Mouse (Mus musculus): ENCODE measurements around the gene Syt17. TPM values are rescaled to one million over a fixed set of nuclear protein-coding genes. Genes with fewer than 3 reads are reported as not detected.
"Not testable (repeated sequence)": the region's sequence is repeated elsewhere in the genome, so short reads cannot be mapped to it uniquely, and the experiment has no call there.

The Syt17 gene
- polyA plus RNA-seq, 1 experiment from 2014 or later: 1.2 TPM

- WGBS: 41% methylated on average over 6 of the region's 6 CpGs
- H3K4me1 ChIP-seq: peaks cover 18% of the 10 kb centered on the region
- no peak overlapping the region for H3K4me2 ChIP-seq
- H3K9me3 ChIP-seq: no peaks in the 10 kb centered on the region
- ATAC-seq (ENCODE audit: insufficient number of reproducible peaks, low FRiP score, low TSS enrichment, low read depth): no peak
- no peaks in the 10 kb centered on the region for H3K27me3 ChIP-seq
- H3K36me3 ChIP-seq: no peaks in the 10 kb centered on the region
- no peak overlapping the region for H3K4me3 ChIP-seq
- H3K27ac ChIP-seq: 0 out of 2 replicates have a peak overlapping the region, but pooled peaks have one; percentile 35
- H3K9ac ChIP-seq: no peak overlapping the region
These were observed 82.8 kb downstream of the Syt17 start for GRCm38 (mm10) chr7:118365251-118365650.

GRCm38 (mm10) chr7:118364353-118365007, 83.5 kb downstream of the Syt17 start:
- no peak overlapping the region for H3K4me3 ChIP-seq
- H3K4me1 ChIP-seq: peaks cover 18% of the 10 kb centered on the region
- H3K9ac ChIP-seq: no peak overlapping the region
- H3K27me3 ChIP-seq: no peaks in the 10 kb centered on the region
- H3K27ac ChIP-seq: no peak overlapping the region
- 27% methylated on average over 7 of the region's 7 CpGs for WGBS
- ATAC-seq (ENCODE audit: insufficient number of reproducible peaks, low FRiP score, low TSS enrichment, low read depth): no peak
- no peaks in the 10 kb centered on the region for H3K9me3 ChIP-seq
- H3K36me3 ChIP-seq: no peaks in the 10 kb centered on the region
- H3K4me2 ChIP-seq: no peak overlapping the region

- Histone ChIP-seq H3K9me3 (no peaks in the 10 kb centered on the region), H3K4me3 (no peak overlapping the region), H3K9ac (no peak overlapping the region), H3K4me1 (peaks cover 18% of the 10 kb centered on the region), H3K27ac (no peak overlapping the region), H3K27me3 (no peaks in the 10 kb centered on the region), H3K36me3 (no peaks in the 10 kb centered on the region), H3K4me2 (no peak overlapping the region)
- WGBS: 69% methylated on average over 6 of the region's 6 CpGs
- ATAC-seq (ENCODE audit: insufficient number of reproducible peaks, low FRiP score, low TSS enrichment, low read depth): no peak
These were observed 84.3 kb downstream of the Syt17 start for GRCm38 (mm10) chr7:118363587-118364233.

GRCm38 (mm10) chr7:118362931-118363330, 85.1 kb downstream of the Syt17 start:
- Histone ChIP-seq H3K9ac (no peak overlapping the region), H3K4me1 (peaks cover 18% of the 10 kb centered on the region), H3K9me3 (no peaks in the 10 kb centered on the region), H3K27me3 (no peaks in the 10 kb centered on the region), H3K36me3 (no peaks in the 10 kb centered on the region), H3K4me2 (no peak overlapping the region), H3K4me3 (no peak overlapping the region), H3K27ac (no peak overlapping the region)
- no peak for ATAC-seq (ENCODE audit: insufficient number of reproducible peaks, low FRiP score, low TSS enrichment, low read depth)
- 90% methylated on average over 1 of the region's 1 CpGs for WGBS

GRCm38 (mm10) chr7:118362258-118362657, 85.8 kb downstream of the Syt17 start:
- peaks cover 18% of the 10 kb centered on the region for H3K4me1 ChIP-seq
- no peaks in the 10 kb centered on the region for H3K27me3 ChIP-seq
- H3K9me3 ChIP-seq: no peaks in the 10 kb centered on the region
- H3K4me3 ChIP-seq: no peak overlapping the region
- no peak overlapping the region for H3K9ac ChIP-seq
- no peak overlapping the region for H3K4me2 ChIP-seq
- 49% methylated on average over 3 of the region's 3 CpGs for WGBS
- no peak for ATAC-seq (ENCODE audit: insufficient number of reproducible peaks, low FRiP score, low TSS enrichment, low read depth)
- no peak overlapping the region for H3K27ac ChIP-seq
- H3K36me3 ChIP-seq: no peaks in the 10 kb centered on the region

- H3K9me3 ChIP-seq: no peaks in the 10 kb centered on the region
- no peaks in the 10 kb centered on the region for H3K36me3 ChIP-seq
- H3K4me3 ChIP-seq: no peak overlapping the region
- no peak overlapping the region for H3K4me2 ChIP-seq
- 45% methylated on average over 3 of the region's 3 CpGs for WGBS
- H3K27me3 ChIP-seq: no peaks in the 10 kb centered on the region
- H3K27ac ChIP-seq: no peak overlapping the region
- H3K4me1 ChIP-seq: no peaks in the 10 kb centered on the region
- no peak overlapping the region for H3K9ac ChIP-seq
- ATAC-seq (ENCODE audit: insufficient number of reproducible peaks, low FRiP score, low TSS enrichment, low read depth): no peak
These were observed 89.0 kb downstream of the Syt17 start for GRCm38 (mm10) chr7:118358977-118359376.

GRCm38 (mm10) chr7:118356410-118357005, 91.5 kb downstream of the Syt17 start:
- H3K4me1 ChIP-seq; H3K27me3 ChIP-seq; H3K27ac ChIP-seq; H3K36me3 ChIP-seq; H3K4me3 ChIP-seq; H3K4me2 ChIP-seq; H3K9me3 ChIP-seq; ATAC-seq (ENCODE audit: insufficient number of reproducible peaks, low FRiP score, low TSS enrichment, low read depth); H3K9ac ChIP-seq: not testable (repeated sequence)
- WGBS: 79% methylated on average over 8 of the region's 8 CpGs

- no peak for ATAC-seq (ENCODE audit: insufficient number of reproducible peaks, low FRiP score, low TSS enrichment, low read depth)
- WGBS: 52% methylated on average over 2 of the region's 2 CpGs
- Histone ChIP-seq H3K4me2 (no peak overlapping the region), H3K4me1 (no peaks in the 10 kb centered on the region), H3K9ac (no peak overlapping the region), H3K4me3 (no peak overlapping the region), H3K27ac (no peak overlapping the region), H3K9me3 (no peaks in the 10 kb centered on the region), H3K36me3 (no peaks in the 10 kb centered on the region), H3K27me3 (no peaks in the 10 kb centered on the region)
These were observed 97.2 kb downstream of the Syt17 start for GRCm38 (mm10) chr7:118350840-118351239.

- no peaks in the 10 kb centered on the region for H3K9me3 ChIP-seq
- H3K4me2 ChIP-seq: no peak overlapping the region
- no peaks in the 10 kb centered on the region for H3K4me1 ChIP-seq
- 68% methylated on average over 2 of the region's 2 CpGs for WGBS
- no peak overlapping the region for H3K4me3 ChIP-seq
- H3K36me3 ChIP-seq: no peaks in the 10 kb centered on the region
- no peaks in the 10 kb centered on the region for H3K27me3 ChIP-seq
- ATAC-seq (ENCODE audit: insufficient number of reproducible peaks, low FRiP score, low TSS enrichment, low read depth): no peak
- no peak overlapping the region for H3K27ac ChIP-seq
- no peak overlapping the region for H3K9ac ChIP-seq
These were observed 101.1 kb downstream of the Syt17 start for GRCm38 (mm10) chr7:118346943-118347342.

GRCm38 (mm10) chr7:118346432-118346831, 101.6 kb downstream of the Syt17 start:
- H3K4me3 ChIP-seq: no peak overlapping the region
- no peak overlapping the region for H3K9ac ChIP-seq
- H3K27me3 ChIP-seq: no peaks in the 10 kb centered on the region
- no peak overlapping the region for H3K27ac ChIP-seq
- no peak for ATAC-seq (ENCODE audit: insufficient number of reproducible peaks, low FRiP score, low TSS enrichment, low read depth)
- no peak overlapping the region for H3K4me2 ChIP-seq
- H3K9me3 ChIP-seq: no peaks in the 10 kb centered on the region
- WGBS: 43% methylated on average over 2 of the region's 2 CpGs
- H3K4me1 ChIP-seq: no peaks in the 10 kb centered on the region
- H3K36me3 ChIP-seq: no peaks in the 10 kb centered on the region

- Histone ChIP-seq H3K36me3 (no peaks in the 10 kb centered on the region), H3K9ac (no peak overlapping the region), H3K4me2 (no peak overlapping the region), H3K4me1 (no peaks in the 10 kb centered on the region), H3K9me3 (no peaks in the 10 kb centered on the region), H3K27me3 (no peaks in the 10 kb centered on the region), H3K27ac (no peak overlapping the region), H3K4me3 (no peak overlapping the region)
- ATAC-seq (ENCODE audit: insufficient number of reproducible peaks, low FRiP score, low TSS enrichment, low read depth): no peak
- 90% methylated on average over 3 of the region's 3 CpGs for WGBS
These were observed 102.6 kb downstream of the Syt17 start for GRCm38 (mm10) chr7:118345396-118345795.

GRCm38 (mm10) chr7:118344701-118345100, 103.3 kb downstream of the Syt17 start:
- no peaks in the 10 kb centered on the region for H3K9me3 ChIP-seq
- no peak overlapping the region for H3K9ac ChIP-seq
- no peak overlapping the region for H3K4me2 ChIP-seq
- H3K4me3 ChIP-seq: no peak overlapping the region
- H3K4me1 ChIP-seq: no peaks in the 10 kb centered on the region
- no peaks in the 10 kb centered on the region for H3K27me3 ChIP-seq
- no peak for ATAC-seq (ENCODE audit: insufficient number of reproducible peaks, low FRiP score, low TSS enrichment, low read depth)
- H3K36me3 ChIP-seq: no peaks in the 10 kb centered on the region
- no peak overlapping the region for H3K27ac ChIP-seq
- WGBS: 52% methylated on average over 9 of the region's 9 CpGs

Measured in limb, embryonic 15.5 days (tissue).